Mouse (Mus musculus) E14TG2a.4 (cell line): ENCODE measurements at regions not wholly inside any gene's neighbourhood (a gene's known extent, or its start where the extent isn't known, plus 50 kb on each side); places are given as distances from the start of the nearest gene placed in this dataset.

ENCODE experiments used
- CTCF ChIP-seq: conservative IDR thresholded peaks from 2 replicates; pipeline ENCODE4 v1.5.1; 2014; ENCODE audit warnings: low read length
- NANOG ChIP-seq: IDR thresholded peaks from 2 replicates; pipeline ENCODE4 v1.6.1; 2014; ENCODE audit warnings: borderline replicate concordance, low read length, mixed read lengths
- POU5F1 ChIP-seq: IDR thresholded peaks from 2 replicates; pipeline ENCODE4 v1.6.1; 2014; ENCODE audit warnings: low read length, borderline replicate concordance

DNA sequence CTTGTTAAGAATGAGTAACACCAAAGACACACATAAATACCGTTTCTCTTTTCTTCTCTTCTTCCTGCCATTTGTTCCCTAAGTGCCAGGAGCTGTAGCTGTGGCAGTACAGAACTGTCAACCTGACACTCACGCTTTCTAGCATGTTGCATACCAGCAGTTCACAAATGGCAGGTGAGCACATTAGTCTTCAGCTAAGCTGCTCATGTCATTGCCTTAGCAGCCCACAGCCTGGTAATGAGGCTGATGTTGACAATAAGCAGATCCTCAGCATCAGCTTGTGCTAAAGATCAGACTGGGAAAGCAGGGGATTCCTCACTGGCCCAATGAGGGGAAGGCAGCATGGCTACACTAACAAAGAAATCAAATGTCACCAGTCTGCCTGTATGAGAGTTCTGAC lies 190.4 kb upstream of the Chl1 start:
- TF ChIP-seq CTCF (no peak), POU5F1 (no peak), NANOG (no peak)
